Mouse (Mus musculus): Measurements from ENCODE around the gene Syna.

The Syna gene

DNA sequence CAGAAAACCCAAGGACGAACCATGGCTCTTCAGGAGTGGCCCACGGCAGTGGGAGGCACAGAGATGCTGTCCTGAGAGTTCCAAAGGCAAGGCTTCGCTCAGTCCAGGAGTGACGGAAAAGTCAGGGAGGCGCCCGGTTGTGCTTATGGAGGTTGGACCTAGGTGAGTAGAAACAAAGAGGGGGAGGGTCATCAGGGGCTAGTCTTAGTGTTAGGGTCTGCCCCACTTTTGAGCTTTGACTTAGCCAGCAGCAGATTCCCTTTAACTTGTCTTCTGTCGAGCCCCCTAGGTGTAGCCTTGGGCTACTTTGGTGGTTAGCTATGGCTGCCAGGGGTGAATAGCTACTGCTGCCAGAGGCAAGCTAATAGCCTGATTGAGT, at the start of gene Syna:
Gene Syna, minus strand, starts transcription at position 101 of the 379 bp plus-strand sequence.
- DNase-seq: no peak

DNA sequence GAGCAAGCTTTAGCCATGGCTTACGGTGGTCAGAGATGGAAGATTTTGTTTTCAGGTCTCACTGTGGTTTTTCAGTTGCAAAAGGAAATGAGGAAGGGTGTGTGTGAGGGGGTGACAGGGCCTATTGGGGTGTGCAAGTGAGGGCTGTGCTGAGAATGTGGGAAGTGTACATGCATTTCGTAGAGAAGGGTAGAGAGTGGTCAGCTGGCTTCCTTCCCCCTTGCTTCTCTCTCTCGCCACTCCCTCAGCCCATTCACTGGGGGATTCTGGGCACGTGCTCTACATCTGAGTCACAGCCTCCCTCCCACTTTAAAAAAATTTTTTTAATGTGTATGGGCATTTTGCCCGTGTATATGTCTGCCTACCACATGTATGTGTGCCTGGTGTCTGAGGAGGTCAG, 47.1 kb upstream of the Syna start:
- DNase-seq: no peak

DNA sequence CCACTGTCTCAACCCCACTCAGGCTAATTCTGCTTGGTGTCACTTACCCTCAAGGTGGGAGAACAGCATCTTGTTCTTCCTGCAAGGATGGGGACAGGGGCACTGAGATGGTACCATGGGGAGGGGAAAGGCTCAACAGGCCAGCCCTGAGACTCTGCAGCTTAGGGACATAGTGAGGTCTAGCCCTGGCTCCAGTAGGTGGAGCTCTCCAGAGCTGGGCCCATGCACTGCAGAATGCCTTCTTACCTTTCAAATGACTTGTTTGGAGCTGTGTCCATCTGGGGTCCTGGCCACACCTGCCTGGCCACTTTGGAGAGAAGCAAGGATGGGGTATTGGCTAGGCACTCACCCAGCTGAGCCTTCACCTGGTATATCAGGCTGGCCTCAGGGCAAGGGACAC, 46.3 kb upstream of the Syna start:
- DNase-seq: no peak

DNA sequence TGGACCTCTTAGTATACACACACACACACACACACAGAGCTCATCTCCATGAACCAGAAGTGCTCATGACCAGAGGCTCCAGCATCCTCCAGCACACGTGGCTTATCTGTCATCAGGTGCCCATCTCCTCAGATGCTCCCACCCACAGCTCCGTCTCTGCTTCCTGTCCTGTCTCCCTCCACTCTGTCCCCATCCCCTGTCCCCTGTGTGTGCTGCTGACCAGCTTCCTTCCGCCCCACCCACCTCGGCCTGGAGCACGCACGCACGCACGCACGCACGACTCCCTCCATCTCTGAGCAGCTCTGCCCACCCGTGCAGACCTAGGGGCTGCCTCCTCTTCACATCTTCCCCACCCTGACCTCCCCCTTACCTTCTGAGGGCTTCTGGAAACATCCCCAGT, 44.4 kb upstream of the Syna start:
- no peak for DNase-seq

DNA sequence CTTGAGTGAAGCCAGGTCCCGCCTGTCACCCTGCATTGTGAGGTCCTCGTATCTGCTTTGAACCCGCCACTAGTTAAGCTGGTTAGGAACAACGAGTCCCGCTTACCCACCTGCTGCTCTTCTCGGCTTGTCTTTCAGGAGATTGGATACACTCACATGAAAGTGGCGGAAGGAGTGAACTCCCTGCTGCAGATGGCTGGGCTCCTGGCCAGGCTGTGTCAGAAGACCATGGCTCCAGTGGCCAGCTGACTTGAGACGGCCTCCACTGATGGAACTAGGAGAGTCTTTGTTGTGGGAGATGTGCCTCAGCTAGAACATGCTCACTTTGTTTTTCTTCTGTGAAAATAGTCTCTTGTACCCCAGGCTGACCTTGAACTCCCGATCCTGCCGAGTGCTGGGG, 37.7 kb upstream of the Syna start:
- no peak for DNase-seq

DNA sequence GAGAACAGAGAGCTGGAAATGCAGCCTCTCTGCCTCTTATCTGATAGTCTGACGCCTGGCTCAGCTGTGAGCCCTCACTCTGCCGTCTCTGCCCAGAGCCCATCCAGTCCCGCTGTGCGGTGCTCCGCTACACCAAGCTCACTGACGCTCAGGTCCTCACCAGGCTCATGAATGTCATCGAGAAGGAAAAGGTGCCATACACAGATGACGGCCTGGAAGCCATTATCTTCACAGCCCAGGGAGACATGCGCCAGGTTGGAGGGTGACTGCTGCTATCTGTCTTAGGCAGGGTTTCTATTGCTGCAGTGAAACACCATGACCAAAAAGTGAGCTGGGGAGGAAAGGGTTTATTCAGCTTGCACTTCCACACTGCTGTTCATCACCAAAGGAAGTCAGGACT, 33.1 kb upstream of the Syna start:
- DNase-seq: no peak

DNA sequence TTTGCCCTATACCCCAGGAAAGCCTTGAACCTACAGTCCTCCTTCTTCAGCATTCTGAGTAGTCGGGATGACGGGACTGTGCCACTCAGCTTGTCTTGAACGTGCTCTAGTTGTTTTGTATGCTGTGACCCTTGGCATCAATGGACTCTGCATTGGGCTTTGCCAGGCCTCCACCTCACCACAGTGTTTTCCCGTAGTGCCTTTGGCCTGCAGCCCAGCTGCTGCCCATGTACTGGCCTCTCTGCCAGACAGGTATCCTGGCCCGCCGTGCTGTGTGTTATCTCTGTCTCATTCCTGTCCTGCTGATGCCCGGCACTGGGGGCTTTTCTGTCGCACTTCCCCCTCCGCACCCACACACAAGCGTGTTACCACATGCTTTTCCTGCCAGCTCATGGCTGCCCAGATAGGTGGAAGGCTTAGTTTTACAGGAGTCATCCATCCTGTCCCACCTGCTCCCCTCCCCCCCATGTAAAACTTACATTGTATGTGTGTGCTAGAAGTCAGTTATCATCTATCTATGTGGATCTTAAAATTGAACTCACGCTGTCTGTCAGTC, 32.1 kb upstream of the Syna start:
- no peak for DNase-seq

DNA sequence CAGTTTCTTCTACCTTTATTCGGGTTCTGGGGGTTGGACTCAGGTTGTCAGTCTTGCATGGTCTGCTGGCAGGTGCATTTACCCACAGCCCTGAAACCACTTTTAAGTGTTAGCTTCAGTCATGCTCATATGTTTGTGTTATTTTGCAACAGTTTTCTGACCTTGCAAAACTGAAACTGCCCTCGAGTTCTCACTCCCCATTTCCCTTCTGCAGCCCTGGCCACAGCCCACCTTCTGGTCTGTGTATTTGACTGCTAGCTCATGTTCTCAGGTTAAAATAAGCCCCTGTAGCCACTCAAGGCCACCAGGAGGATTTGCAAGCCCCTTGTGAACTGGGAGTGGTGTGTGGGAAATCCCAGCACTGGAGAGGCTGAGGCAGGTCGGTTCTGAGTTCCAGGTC, 29.9 kb upstream of the Syna start:
- DNase-seq: no peak

DNA sequence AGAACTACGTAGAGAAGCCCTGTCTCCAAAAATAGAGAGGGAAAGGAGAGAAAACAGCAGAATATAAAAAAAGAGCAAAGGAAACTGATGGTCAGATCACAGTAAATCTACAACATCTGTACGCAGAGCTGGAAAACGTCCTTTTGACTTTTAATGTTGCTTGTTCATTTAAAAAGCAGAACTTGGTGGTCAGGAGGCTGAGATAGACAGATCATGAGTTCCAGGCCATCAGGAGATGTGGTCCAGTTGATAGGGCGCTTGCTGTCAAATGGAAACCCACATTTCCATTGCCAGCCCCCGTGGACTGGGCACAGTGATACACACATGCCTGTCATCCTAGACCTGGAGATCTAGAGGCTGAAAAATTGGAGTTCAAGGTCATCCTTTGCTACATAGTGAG, 24.8 kb upstream of the Syna start:
- no peak for DNase-seq

DNA sequence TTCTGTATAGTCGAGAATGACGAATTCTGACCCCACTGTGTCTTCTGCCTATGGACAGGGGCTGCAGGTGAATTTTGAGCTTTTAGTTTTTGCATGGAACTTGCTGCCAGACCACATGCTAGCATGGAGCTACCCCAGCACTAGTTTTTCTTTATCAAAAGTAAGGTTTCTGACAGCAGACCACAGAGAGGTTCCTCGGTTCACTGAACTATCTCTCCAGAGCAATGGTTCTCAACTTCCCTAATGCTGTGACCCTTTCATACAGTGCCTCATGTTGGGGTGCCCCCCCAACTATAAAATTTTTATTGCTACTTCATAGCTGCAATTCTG, 23.9 kb upstream of the Syna start:
- DNase-seq: no peak

DNA sequence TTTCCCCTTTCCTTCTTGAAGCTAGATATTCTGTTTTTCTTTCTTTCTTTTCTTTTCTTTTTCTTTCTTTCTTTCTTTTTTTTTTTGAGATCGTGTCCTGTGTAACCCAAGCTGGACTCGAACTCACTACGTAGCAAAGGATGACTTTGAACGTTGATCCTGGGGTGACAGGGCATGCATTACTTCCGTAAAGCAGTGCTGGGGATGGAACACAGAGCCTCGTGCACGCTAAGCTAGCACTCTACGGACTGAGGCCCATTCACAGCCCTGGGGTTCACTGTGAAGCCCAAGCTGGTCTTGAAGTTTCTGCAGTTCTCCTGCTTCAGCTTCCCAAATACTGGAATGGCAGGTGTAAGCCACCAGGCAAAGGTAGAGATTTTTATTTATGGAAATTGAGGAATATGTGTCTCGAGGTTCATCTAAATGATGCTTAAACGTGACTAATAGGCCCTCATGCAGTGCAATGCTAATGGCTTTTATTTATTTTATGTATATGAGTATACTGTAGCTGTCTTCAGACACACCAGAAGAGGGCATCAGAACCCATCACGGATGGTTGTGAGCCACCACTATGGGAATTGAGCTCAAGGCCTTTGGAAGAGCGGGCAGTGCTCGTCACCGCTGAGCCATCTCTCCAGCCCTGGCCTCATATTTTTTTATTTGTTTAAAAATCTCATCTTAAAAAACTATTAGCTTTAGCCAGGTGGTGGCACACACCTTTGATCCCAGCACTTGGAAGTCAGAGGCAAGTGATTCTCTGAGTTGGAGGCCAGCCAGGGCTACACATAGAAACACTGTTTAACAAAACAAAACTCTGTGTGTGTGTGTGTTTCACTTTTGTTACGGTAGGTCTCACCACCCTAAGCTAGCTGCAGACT, 23.3 kb upstream of the Syna start:
- DNase-seq: peak; percentile 26

DNA sequence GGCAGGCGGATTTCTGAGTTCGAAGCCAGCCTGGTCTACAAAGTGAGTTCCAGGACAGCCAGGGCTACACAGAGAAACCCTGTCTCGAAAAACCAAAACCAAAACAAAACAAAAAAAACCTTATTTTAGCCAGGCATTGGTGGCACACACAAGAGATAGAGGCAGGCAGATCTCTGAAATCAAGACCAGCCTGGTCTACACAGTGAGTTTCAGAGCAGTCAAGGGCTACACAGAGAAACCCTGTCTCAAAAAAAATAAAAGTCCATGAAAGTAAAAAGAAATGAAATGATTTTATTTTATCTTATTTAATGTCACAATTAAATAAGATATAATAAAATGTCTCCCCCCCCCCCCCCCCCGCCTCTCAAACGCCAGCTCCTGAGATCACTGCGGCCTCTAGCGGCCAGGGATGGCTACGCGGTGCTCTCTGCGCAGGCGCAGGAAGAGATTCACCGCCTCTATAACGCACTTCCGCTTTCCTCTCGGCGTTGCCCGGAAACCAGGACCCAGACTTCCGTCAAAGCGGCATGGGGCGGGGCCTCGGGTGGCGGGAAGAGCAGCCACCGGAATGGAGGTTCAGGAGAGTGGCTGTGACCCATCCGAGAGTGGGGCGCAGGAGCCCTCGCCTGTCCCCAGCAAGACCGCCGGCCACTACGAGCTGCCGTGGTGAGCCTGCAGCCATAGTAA, 22.4 kb upstream of the Syna start:
- peak; percentile 99 for DNase-seq

DNA sequence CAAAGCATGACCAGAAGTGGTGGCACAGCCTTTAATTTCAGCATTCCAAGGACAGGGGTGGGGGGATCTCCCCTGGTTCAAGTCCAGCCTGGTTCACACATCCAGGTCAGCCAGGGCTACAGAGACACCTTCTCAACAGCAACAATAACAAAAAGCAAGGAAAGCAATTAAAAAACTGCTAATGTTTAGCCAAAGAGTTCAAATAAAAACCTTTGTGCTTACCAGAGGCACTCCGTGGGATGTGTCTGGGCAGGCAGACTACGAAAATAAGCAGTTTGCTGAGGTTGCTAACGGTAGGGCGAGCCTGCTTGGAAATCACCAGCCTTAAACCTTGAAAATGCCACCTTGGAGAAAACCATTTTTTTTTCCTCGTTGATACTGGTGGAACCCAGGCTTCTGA, 21.2 kb upstream of the Syna start, which contains the start of gene Rfc2:
Gene Rfc2, plus strand, starts transcription at position 221 of the 400 bp plus-strand sequence.
- DNase-seq: peak; percentile 60

DNA sequence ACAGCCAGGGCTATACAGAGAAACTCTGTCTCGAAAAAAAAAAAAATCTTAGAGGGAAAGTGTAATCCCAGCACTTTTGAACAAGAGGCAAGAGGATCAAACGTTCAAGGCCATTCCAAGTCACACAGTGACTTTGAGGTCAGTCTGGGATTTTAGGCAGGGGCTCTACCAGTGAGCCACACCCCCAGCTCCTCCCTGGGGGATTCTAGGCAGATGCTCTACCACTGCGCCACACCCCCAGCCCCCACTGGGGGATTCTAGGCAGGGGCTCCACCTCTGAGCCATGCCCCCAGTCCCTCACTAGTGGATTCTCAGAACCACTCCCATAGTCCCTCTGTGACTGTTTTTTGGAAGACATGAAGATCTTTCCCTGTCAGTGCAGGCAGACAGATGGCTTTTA, 19.2 kb upstream of the Syna start:
- DNase-seq: no peak

DNA sequence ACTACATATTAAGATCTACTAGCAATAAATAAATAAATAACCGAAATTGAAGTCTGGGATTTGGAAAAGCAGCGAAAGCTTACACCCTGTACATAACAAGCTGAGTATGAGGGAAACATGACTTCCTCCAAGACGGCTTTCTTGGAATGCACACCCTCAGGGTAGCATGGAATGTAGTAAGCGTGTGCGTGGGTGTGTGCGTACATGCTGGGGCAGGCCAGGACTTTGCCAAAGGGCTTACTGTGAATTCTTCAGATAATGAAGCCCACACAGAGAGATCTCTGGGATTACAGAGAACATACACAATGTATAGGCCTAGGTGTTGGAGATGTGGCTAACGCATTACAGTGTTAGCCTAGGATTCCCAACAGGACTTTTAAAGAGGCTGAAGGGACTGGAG, 17.6 kb upstream of the Syna start:
- DNase-seq: no peak

DNA sequence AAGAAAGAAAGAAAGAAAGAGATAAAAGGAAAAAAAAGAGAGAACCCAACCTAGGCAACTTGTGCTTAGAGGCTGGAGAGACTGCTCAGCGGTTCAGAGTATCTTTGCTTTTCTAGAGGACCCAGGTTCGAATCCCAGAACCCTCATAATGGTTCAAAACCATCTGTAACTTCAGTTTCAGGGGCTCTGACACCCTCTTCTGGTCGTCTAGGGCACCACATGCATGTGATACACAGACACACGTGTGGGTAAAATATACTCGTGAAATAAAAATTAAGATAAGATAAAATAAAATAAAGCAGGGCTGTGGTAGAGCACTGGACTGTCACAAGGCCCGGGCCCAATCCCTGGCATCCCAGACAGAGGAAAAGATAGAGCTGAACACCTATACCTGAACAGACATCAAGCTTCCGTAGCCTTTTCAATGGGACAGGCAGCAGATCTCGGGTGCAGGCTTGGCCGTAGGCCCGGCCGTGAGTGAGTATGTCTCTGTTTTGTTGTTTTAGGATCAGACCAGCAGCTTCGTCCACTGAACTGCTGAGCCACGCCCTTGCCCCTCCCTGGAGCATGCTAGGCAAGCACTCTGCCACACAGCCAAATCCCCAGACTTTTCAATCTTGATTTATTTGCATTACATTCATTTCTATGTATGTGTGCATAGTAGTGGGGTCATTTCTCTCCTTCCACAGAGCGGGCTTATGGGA, 16.7 kb upstream of the Syna start:
- peak; percentile 44 for DNase-seq

DNA sequence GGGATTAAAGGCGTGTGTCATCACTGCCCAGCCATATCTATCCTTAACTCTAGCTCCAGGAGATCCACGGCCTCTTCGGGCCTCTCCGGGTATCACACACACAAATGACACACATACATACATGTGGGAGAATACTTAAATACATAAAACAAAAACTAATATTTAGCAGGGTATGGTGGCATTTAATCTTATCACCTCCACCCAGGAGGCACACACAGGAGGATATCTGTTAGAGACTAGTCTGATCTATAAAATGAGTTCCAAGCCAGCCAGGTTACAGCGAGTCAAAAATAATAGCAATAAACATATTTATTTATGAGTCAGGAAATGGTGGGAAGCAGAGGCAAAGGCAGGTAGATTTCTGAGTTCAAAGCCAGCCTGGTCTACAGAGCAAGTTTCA, 15.9 kb upstream of the Syna start:
- DNase-seq: no peak

DNA sequence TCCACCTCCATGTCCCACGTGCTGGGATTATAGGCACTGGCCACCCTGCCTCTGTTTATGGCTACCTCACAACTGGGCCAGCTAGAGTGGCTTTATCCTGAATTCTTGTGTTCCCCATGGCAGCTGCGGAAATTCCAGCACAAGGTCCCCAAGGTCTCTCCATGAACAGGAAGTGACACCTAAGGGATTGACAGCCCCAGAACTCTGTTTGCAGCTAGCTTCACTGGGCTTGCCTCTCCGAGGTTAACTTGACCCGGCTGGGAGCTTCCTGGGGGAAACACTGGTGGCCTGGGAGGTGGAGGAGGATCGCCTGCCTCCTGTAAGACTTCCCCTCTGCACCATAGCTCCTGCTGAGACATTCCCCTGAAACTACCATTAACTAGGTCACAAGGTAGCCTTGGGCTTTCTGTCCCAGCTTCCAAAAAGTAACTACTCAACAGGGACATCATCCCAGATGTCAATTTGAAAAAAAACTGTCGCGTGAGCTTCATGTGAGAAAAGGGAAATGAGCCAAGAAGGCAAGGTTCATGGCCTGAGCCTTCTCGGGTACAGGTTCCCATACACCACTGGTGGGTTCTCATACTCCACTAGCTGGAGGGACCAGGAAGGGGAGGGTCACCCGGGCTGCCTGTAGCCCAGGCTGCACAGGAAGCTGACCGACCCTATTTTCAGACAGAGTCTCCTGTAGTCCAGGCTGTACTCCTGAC, 12.7 kb upstream of the Syna start:
- DNase-seq: peak; percentile 48

DNA sequence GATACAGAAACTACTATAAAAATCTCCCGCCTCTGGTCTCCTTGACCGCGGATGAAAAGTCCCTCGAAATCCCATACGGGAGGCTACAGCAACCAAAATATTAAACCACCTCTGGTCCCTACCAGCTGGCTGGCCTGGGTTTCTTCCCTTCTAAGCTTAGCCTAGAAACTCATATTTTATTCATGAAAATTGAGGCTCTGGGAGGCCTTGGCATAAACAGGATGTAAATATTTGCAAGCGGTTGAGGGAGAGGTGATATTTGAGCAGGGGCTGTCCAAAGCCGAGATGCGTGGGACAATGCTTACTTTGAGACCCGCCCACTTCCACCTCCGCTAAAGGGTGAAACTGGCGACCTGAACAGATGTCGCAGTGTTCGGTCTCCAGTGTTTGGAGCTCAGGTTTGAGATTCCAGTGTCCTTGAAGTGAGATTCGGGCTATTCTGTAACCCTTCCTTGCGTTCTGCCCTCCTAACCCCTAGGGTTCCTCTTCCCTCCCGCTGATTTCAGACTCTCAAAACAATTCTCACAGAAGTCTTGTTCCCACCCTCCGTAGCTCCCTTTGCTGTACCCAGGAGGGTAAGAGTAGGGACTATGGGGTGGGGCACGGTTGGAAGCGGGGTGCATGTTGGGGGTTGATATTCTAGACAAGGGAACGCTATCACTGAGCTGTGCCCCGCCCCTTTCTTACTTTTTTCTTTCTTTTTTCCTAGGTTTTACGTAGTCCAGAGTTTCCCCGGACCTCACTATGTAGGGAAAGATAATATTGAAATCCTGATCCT, 11.9 kb upstream of the Syna start:
- peak; percentile 82 for DNase-seq

DNA sequence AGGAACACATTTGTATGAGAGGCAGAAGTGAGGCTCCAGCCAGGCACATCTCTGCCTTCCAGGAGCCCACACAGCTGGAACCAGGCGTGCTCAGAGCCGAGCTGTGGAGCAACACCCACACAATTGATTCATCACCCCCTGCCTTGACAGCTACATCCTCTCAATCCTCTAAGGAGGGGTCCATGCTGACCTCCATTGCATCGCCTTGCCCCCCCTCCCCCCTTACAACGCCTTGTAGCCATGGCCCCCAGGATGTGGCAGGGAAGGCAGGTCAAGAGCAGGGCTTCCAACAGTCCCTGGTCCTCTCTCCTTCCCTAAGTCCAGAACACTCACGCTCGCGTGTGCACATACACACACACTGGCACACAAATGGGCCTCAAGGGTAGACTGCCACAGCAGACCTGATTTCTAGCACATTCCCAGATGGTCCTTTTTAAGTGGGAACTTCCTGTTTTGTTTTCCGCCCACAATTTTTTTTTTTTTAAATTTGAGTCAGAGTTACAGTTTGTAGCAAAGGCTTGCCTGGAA, 9.1 kb upstream of the Syna start:
- peak; percentile 70 for DNase-seq

DNA sequence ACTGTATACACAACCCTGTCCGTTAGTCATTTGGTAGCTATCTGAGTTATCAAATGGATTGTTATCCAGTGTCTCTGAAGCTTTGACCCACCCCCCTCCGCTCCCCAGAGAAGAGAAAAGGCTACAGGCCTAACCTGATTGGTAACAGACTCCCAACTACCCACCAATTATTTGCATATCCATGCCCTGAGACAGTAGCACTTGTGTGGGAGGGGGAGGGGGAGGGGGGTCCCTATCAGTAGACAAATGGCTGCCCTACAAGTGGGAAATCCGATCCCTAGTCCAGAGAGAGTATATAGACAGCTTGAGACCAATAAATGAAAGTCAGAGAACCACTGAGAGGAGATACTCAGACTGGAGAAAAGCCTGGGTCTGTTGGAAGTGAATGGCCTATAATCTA, 8.1 kb upstream of the Syna start:
- DNase-seq: no peak

DNA sequence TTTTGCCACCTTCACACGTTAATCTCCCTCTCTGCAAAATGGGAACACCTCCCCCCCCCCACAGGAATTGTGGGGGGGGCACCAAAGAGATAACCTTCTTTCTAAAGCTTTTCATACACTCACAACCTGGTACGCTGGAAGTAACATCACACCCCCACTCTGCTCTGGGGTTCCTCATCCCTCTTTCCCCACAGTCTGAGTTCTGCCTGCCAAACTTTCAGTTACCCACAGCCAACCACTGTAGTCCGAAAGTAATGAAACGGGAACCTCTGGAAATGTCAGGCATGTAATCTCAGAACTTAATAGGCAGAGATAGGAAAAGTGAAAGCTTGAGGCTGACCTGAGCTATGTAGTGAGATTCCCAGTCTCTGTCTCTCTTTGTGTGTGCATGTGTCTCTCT, 7.5 kb upstream of the Syna start:
- no peak for DNase-seq
